Mouse (Mus musculus): ENCODE measurements around the gene Rbbp4. TPM values are rescaled to one million over a fixed set of nuclear protein-coding genes. Genes with fewer than 3 reads are reported as not detected.

Rbbp4 gene
- total RNA-seq, 2 experiments from 2014 or later: 74.1 to 78.0 TPM

DNA sequence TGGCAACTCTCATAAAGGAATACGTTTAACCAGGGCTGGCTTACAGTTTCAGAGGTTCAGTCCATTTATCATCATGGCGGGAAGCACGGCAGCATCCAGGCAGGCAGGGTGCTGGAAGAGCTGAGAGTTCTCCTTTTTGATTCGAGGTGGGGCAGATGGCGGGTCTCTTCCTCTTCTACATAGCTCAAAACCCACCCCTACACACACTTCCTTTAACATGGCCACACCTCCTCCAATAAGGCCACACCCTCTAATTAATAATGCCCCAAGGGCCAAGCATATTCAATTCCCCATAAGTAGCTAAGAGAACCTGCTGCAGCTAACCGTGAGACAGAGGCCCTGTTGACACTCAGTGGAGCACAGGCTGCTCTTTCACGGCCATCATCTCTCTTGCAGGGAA is 42.3 kb downstream of the Rbbp4 start:
- DNase-seq: no peak

- no peak for DNase-seq
These were observed 45.5 kb downstream of the Rbbp4 start for GRCm38 (mm10) chr4:129289671-129290070.

DNA sequence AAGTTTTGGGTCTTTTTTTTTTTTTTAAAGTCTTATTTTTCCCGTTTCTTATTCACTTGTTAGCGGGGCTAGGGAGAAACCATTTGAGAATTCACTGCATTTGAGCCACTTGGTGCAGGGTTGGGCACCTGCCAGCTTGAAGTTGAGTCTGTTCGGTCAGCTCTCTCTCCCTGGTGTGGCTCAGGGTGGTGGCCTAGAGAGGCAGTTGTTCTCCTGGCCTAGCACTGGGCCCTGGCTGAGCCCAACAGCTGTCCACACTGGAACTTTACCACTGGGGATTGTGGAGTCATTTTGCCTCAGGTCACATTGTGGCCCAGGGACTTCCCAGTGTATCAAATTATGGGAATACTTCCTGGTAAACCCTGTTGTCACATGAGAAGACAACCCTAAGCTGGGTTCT is 47.1 kb downstream of the Rbbp4 start:
- peak; percentile 42 to 54 for DNase-seq

DNA sequence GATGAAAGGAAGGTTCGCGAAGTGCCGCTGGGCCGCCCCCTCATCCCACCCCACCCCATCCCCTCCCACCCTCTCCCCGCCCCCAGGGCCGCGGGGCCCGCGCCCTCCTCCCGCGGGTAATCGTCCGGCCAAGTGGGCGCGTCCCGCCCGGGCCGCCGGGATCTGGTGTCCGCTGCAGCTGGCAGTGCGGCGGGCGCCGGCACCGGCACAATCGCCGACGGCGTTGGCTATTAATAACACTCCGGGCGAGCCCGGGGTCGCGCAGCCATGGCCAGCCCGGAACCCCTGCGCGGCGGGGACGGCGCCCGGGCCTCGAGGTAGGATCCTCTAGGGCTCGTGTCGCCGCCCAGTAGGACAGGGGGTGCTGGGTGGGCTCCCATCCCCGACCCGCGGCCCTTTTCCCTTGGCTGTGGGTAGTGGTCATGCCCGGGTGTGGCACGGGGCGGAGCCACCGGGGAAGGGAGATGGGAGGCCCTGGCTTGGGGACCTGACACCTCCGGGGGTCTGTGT is 47.6 kb downstream of the Rbbp4 start, which contains the start of gene Sync:
Sync (plus strand) TSS at position 146 of the 510 bp plus-strand sequence.
- DNase-seq: peak; percentile 57 to 62

GRCm38 (mm10) chr4:129286683-129287471 is 48.3 kb downstream of the Rbbp4 start:
- peak; percentile 27 to 38 for DNase-seq

- DNase-seq: peak; percentile 46 to 55
These were observed 49.0 kb downstream of the Rbbp4 start for GRCm38 (mm10) chr4:129286001-129286682.

GRCm38 (mm10) chr4:129284685-129285084 is 50.5 kb downstream of the Rbbp4 start:
- DNase-seq: no peak

DNA sequence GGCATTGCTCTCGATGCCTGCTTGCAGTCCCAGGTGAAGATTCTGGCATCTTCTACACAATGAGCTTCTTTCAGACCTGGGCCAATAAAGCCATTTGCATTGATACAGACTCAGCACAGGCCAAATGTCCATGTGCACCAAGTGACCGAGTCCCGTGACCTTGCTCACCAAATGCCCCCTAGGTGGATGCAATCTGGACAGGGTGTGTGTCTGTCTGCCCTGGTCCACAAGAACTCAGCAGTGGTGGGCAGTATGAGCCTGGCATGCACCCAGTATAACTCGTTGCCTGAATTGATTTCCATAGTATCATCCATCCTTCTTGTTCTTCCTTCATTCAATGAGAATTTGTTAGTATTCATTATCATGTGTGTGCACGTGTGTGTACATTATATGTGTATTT is 51.9 kb downstream of the Rbbp4 start:
- DNase-seq: no peak

DNA sequence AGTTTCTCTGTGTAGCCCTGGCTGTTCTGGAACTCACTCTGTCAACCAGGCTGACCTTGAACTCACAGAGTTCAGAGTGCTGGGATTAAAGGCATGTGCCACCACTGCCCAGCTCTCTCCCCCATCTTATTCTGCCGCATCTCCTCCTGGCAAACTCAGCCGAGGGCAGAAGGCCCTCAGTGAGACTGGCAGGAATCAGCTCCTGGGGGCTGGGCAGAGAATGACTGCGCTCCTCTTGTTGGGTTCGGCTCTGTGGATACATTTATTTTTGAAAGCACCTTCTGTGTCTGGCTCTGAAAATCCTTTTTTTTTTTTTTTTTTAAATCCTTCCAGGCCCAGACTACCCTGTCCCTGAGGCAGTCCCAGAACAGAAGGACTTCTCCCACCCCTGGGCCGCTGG is 52.4 kb downstream of the Rbbp4 start:
- no peak for DNase-seq

DNA sequence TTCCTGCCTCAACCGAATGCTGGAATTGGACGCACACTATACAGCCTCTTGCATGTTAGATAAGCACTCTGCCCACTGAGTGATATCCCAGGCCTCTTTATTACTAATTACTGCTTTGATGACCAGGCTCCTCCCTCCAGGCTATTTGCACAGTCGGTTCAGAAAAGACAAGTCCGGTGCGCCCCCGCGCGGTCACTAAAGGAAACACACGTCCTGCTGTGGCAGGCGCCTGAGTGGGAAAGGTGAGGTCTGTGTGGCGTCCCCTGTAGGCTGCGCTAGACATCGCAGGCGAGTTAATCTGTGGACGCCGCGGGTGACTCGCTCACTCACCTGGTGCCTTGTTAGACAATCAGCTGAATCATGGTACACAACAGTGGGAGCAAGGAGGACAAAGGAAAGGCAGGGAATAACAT is 58.7 kb downstream of the Rbbp4 start:
- peak; percentile 93 to 99 for DNase-seq

DNA sequence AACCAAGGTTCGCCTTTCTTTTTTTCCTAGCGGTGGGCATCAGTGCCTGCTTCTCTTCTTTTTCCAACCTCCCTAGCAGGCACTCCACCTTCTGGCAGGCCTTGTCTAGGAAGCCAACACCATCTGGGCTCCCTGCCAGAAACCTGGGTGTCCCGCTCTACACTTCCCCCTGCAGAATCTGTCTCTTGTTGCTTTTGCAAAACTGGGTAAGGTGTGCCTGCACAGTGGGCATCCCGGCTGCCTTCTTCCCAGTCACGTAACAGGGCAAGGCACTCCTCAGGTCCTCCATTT is 62.5 kb downstream of the Rbbp4 start:
- DNase-seq: peak in 1 of 2 experiments; percentile 37

- no peak for DNase-seq
These were observed 63.0 kb downstream of the Rbbp4 start for GRCm38 (mm10) chr4:129271991-129272755.

- DNase-seq: no peak
These were observed 66.5 kb downstream of the Rbbp4 start for GRCm38 (mm10) chr4:129268698-129269097.

DNA sequence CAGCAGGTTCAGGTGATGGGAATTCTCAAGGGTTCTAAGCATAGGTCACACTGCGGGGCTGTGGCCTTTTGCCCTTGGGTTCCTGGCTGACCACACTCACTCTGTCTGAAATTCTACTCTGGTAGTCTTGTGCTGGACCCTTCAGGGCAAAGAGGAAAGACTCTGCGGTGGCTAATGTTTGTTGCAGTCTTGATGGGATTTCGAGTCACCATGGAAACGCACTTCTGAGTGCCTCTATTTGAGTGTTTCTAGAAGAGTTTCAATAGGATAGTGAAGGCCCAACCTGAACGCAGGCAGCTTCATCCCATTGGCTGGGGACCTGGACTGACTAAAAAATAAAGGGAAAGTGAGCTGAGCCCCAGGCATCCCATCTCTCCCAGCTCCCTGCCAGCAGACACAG is 68.3 kb downstream of the Rbbp4 start:
- DNase-seq: no peak

GRCm38 (mm10) chr4:129266191-129266590 is 69.0 kb downstream of the Rbbp4 start:
- DNase-seq: no peak

DNA sequence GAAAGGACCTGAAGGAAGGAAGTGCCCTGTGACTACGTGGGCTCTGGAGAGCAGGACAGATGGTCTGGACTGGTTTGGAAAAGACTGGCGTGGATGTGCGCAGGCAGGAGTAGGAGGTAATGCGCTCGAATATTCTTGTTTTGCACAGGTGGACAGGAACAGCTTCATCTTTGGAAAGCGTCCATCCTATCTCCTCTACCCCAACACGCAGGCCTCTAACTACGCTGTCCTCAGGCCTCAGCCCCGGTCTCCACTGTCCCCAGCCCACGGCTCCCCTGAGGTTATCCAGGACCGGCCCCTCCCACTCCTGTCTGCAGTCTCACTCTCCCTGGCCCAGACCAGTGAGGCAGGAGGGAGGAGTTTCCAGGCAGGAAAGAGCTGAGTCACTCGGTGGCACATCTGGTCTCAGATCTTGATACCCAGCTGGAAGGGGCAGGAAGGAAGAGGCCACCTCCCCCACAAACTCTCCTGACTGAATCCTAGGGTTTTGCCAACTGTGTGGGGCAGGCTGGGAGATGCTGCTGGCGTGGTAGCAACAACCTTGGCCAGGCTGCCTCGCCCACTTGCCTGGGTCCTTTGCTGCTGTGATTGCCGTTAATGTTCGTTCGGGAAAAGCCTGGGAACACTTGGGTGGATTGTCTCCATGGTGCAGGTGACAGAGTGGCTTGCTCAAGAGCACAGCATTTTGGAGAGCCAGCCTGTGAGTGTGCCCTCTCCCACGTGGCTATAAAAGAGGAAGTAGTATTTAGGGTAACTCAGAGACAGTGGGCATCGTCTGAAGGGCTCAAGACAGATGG is 71.7 kb downstream of the Rbbp4 start:
- peak; percentile 63 to 82 for DNase-seq

DNA sequence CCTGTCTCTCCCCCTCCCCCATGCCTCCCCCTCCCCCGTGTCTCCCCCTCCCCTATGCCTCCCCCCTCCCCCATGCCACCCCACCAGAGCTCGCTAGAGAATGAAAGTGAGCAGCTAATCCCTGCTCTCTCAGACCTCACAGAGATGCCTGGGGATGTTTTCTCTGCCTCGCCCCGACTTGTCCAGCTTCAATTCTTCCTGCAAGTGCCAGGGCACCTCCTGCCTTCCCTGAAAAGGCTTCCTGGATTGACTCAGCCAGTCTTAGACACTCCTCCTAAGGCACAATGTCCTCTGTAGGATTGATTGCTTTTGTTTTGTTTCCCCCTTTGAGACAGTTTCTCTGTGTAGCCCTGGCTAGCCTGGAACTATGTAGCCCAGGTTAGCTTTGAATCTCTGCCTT is 74.0 kb downstream of the Rbbp4 start, which contains the start of gene C77080:
C77080 (minus strand) TSS at position 209 of the 400 bp plus-strand sequence.
- no peak for DNase-seq

- DNase-seq: peak; percentile 69 to 76
These were observed 74.5 kb downstream of the Rbbp4 start for GRCm38 (mm10) chr4:129260678-129261077.

DNA sequence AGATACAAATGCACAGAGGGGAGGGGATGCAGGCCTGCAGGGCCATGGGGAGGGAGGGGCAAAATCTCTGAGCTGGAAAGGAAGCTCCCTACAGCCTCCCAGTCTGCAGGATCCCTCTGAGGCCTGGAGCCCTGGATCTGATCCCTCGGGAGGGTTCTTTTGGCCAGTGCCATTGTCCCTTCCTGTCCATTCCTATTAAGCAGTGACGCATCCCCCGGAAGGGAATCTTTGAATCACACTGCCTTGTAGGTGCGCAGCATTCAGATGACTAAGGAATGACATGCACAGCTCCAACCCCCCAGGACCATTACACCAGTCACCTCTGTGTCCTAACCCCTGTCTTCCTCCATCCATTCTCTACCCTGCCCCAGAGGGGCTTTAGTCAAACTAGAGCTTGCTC is 76.1 kb downstream of the Rbbp4 start:
- peak; percentile 55 to 74 for DNase-seq

All from heart, adult 18-20 months (tissue).